Mouse (Mus musculus): ENCODE results near the gene Ifi35.
"Not testable (repeated sequence)": the region's sequence is repeated elsewhere in the genome, so short reads cannot be mapped to it uniquely, and the experiment has no call there.

Ifi35 gene

GRCm38 (mm10) chr11:101470206-101470605 lies 22.0 kb downstream of the Ifi35 start:
- no peak for DNase-seq

- DNase-seq = no peak
Measured at GRCm38 (mm10) chr11:101471926-101472325, 23.7 kb downstream of the Ifi35 start.

- DNase-seq = no peak
Measured at GRCm38 (mm10) chr11:101472336-101472735, 24.1 kb downstream of the Ifi35 start.

- DNase-seq = not testable (repeated sequence)
Measured at GRCm38 (mm10) chr11:101473686-101474085, 25.5 kb downstream of the Ifi35 start.

GRCm38 (mm10) chr11:101474298-101474697 lies 26.1 kb downstream of the Ifi35 start:
- no peak for DNase-seq

GRCm38 (mm10) chr11:101476361-101476760 lies 28.2 kb downstream of the Ifi35 start:
- not testable (repeated sequence) for DNase-seq

- DNase-seq = no peak
Measured at GRCm38 (mm10) chr11:101477194-101477551, 29.0 kb downstream of the Ifi35 start.

- DNase-seq = no peak
Measured at GRCm38 (mm10) chr11:101477552-101478211, 29.5 kb downstream of the Ifi35 start.

GRCm38 (mm10) chr11:101479171-101479635 lies 31.0 kb downstream of the Ifi35 start:
- DNase-seq = no peak

- no peak for DNase-seq
Measured at GRCm38 (mm10) chr11:101480912-101481311, 32.7 kb downstream of the Ifi35 start.

GRCm38 (mm10) chr11:101483804-101484203 lies 35.6 kb downstream of the Ifi35 start:
- DNase-seq = no peak

GRCm38 (mm10) chr11:101484245-101484644 lies 36.0 kb downstream of the Ifi35 start:
- no peak for DNase-seq

- DNase-seq = no peak
Measured at GRCm38 (mm10) chr11:101484814-101485213, 36.6 kb downstream of the Ifi35 start.

- no peak for DNase-seq
Measured at GRCm38 (mm10) chr11:101485509-101486028, 37.4 kb downstream of the Ifi35 start.

- DNase-seq = no peak
Measured at GRCm38 (mm10) chr11:101486126-101486525, 37.9 kb downstream of the Ifi35 start.

GRCm38 (mm10) chr11:101506269-101506780 lies 58.1 kb downstream of the Ifi35 start:
- no peak for DNase-seq

- DNase-seq = no peak
Measured at GRCm38 (mm10) chr11:101507090-101507489, 58.9 kb downstream of the Ifi35 start.

Measured in cerebellum, adult 11 months (tissue).